Mouse (Mus musculus) midbrain, embryonic 10.5 days (tissue): ENCODE results near the gene Aprt. TPM values are rescaled to one million over a fixed set of nuclear protein-coding genes. Genes with fewer than 3 reads are reported as not detected.

Source experiments
- DNase-seq: peaks from one replicate; pipeline ENCODE4 v3.0.0-alpha.2; 2017; ENCODE audit warnings: low spot score
- H3K27ac ChIP-seq: fragments of 300-500 bp; sonication (generic); replicated peaks from 2 replicates; pipeline ENCODE4 v1.5.1; 2016; ENCODE audit warnings: mild to moderate bottlenecking
- H3K27me3 ChIP-seq: fragments of 300-500 bp; sonication (generic); 2 replicates; pipeline ENCODE4 v1.6.1; 2016; ENCODE audit warnings: low read depth, mild to moderate bottlenecking; ENCODE audit not compliant: poor library complexity, severe bottlenecking
- H3K36me3 ChIP-seq: fragments of 300-500 bp; sonication (generic); 2 replicates; pipeline ENCODE4 v1.6.1; 2016; ENCODE audit warnings: mild to moderate bottlenecking, moderate library complexity
- H3K4me1 ChIP-seq: fragments of 300-500 bp; sonication (generic); 2 replicates; pipeline ENCODE4 v1.6.1; 2016
- H3K4me3 ChIP-seq: fragments of 300-500 bp; sonication (generic); 2 replicates; pipeline ENCODE4 v1.5.1; 2016; ENCODE audit warnings: mild to moderate bottlenecking, moderate library complexity
- H3K9me3 ChIP-seq: fragments of 300-500 bp; sonication (generic); replicated peaks from 2 replicates; pipeline ENCODE4 v1.6.1; 2016; ENCODE audit warnings: mild to moderate bottlenecking
- WGBS: fragments of 180-500 bp; shearing (Covaris S2); methylation state at CpG from one replicate; pipeline ENCODE4 v1.1.7; 2016; 5-methylcytosine and 5-hydroxymethylcytosine counted together
- polyA plus RNA-seq: library from polyadenylated mRNA; unstranded; fragments of >200 nt; fragmentation: Nextera tagmentation; extraction: Ambion mirVana; gene quantifications from 2 replicates; pipeline ENCODE4 v1.2.1, GENCODE M21; 2016

The Aprt gene
- polyA plus RNA-seq, 1 experiment from 2014 or later: 278 TPM

DNA sequence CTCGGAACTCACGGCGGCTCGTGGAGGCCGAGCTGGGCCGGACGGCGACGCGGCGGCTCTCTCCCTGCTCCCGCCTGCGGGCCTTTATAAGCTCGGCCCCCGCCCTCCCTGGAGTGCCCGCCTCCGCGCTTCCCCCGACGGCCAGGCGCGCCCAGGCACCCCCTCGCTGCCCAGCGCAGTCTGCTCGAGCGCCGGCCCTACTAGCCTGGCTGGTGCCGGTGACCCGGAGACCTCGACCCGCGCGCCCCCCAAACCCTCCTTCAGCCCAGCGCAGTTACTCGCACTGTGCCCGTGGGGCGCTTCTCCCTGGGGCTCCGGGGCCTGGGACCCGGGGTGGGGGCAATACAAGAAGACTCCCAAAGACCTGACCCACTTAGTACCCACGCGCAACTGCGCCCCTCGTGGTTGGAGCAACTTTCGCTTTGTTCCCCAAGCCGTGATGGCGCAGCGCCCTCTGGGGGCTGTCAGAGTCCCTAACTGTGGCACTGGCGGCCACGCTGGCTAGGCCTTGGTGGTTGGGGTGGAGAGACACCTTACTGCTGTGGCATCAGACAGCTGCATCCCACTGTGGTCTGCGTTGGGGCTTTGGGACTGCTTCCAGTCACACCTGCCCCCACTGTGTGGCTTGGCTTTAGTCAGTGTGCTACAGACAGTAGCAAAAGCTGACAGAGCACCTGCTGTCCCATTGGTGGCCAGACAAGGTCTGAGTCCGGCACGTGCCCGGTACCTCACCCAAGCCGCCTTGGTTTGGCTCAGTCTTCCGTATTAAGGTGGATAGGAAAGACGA, 25.3 kb downstream of the Aprt start, which contains the start of gene Piezo1:
Piezo1 (minus strand) TSS at position 65 of the 787 bp plus-strand sequence.
- Histone ChIP-seq H3K27me3 (peaks cover 43% of the 10 kb centered on the region), H3K36me3 (no peaks in the 10 kb centered on the region), H3K27ac (peak within 1 kb of the TSS; percentile 87), H3K9me3 (no peaks in the 10 kb centered on the region), H3K4me3 (peak within 1 kb of the TSS; percentile 64), H3K4me1 (peaks cover 41% of the 10 kb centered on the region)
- WGBS: 10% methylated on average over 56 of the region's 56 CpGs
- peak; percentile 78 for DNase-seq

- Histone ChIP-seq H3K4me3 (peak overlapping the region; percentile 64), H3K27me3 (peaks cover 43% of the 10 kb centered on the region), H3K9me3 (no peaks in the 10 kb centered on the region), H3K27ac (peak overlapping the region; percentile 87), H3K36me3 (no peaks in the 10 kb centered on the region), H3K4me1 (peaks cover 43% of the 10 kb centered on the region)
- DNase-seq: no peak
- WGBS: under 1% methylated on average over 33 of the region's 43 CpGs
These were observed 25.8 kb downstream of the Aprt start for GRCm38 (mm10) chr8:122550995-122551264.

DNA sequence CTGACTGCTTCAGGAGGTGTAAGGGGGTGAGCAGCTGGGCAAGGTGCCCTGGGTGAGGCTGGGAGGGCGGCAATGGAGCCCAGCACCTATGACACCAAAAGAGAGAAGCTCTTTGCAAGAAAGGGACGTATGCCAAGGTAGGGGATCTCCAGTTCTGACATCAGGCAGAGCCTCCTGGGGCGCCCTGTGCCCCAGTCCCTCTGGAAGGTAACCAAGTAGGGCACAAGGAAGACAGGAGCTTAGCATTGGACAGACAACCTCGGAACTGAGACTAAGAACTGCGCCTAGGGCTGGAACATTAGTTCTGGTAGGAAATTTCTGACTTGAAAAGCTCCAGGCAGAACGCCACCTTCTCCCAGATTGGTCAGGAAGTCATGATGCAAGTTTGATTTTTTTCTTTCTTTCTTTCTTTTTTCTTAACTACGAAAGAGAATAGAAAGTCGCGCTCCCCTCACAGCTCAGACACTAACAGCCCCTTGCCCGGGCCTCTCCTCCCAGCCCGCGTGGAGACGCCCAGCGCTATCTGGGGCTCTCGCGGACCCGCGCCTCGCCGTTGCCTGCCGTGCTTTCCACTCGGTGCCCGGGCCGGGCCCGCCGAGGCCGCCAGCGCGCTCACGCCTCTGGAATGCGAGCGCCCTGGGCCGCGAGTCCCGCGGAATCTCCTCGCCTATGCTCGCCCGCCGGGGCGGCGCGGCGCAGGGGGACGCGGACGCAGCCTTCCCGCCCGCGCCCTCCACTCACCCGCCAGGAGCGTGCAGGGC, 26.3 kb downstream of the Aprt start:
- WGBS: 4% methylated on average over 52 of the region's 52 CpGs
- Histone ChIP-seq H3K4me1 (peaks cover 43% of the 10 kb centered on the region), H3K4me3 (peak overlapping the region; percentile 64), H3K27me3 (peaks cover 43% of the 10 kb centered on the region), H3K36me3 (no peaks in the 10 kb centered on the region), H3K27ac (peak overlapping the region; percentile 87), H3K9me3 (no peaks in the 10 kb centered on the region)
- peak; percentile 69 for DNase-seq

DNA sequence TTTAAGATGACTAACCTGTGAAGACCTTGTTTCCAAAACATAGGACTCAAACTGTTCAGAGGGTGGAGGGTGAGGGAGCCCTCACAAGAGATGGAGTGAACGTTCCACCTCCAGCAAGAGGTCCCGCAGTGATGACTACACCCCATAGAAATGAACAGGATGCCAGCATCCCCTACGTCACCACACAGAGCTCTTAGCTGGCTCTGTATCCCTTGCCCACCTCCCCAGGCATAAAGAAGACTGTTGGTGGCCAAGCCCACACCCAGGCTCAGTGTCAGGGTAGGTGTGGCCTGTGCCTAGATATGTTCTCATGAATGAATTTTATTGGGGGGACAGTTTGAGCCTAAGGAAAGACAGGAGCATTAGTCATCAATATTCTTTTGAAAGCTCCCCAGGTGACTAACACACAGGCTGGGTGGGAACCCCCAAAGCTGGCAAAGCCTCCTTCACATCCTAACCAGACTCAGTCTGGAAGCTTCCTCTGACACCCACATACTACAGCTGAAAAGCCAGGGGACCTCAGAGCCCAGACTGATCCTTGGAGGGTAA, 27.7 kb downstream of the Aprt start:
- Histone ChIP-seq H3K9me3 (no peaks in the 10 kb centered on the region), H3K4me1 (peaks cover 43% of the 10 kb centered on the region), H3K27me3 (peaks cover 43% of the 10 kb centered on the region), H3K27ac (no peak overlapping the region), H3K36me3 (no peaks in the 10 kb centered on the region), H3K4me3 (0 out of 2 replicates have a peak overlapping the region, but pooled peaks have one; percentile 7)
- WGBS: 92% methylated on average over 3 of the region's 3 CpGs
- no peak for DNase-seq

DNA sequence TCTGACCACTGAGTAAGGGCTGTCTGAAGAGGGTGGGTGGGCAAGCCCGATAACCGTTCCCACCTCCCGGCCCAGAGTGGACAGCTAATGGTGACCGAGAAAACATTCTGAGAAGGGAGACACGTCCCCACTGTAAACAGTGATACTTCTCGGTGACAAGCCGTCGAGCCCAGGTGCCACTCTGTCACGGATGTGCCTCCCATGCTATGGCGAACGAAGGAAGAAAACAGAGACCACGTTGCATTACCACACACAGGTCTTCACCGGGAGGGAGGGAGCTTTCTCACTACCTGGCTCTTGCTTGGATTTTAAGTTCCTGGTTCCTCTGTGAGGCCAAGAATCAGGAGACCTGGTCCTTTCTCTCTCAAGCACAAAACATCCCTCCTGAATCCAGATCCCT, 28.4 kb downstream of the Aprt start:
- no peak for DNase-seq
- peaks cover 43% of the 10 kb centered on the region for H3K27me3 ChIP-seq
- H3K27ac ChIP-seq: no peak overlapping the region
- whole genome bisulfite sequencing: 78% methylated on average over 13 of the region's 13 CpGs
- H3K9me3 ChIP-seq: no peaks in the 10 kb centered on the region
- no peaks in the 10 kb centered on the region for H3K36me3 ChIP-seq
- 0 out of 2 replicates have a peak overlapping the region, but pooled peaks have one; percentile 7 for H3K4me3 ChIP-seq
- peaks cover 43% of the 10 kb centered on the region for H3K4me1 ChIP-seq

DNA sequence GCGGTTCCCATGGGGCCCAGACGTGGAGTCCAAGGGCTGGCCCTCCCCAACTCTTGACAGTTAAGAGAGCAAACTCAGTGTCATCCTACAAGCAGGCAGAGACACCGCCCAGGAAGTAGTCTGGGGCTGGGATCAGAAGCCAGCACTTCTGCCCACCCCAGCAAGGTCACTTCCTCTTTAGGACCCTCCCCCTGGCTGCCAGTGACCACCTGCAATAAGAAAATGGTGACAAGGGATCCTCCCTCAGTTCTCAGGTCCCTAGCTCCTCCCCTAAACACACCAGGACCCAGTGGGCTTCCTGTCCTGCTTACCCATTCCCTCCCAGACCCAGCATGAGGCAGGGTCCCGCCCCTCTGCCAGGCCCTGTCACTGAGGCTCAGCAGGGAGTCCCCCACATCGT, 28.9 kb downstream of the Aprt start:
- Histone ChIP-seq H3K36me3 (no peaks in the 10 kb centered on the region), H3K4me3 (no peak overlapping the region; the same call in 1 of the 2 replicates), H3K9me3 (no peaks in the 10 kb centered on the region), H3K27me3 (peaks cover 43% of the 10 kb centered on the region), H3K27ac (no peak overlapping the region), H3K4me1 (peaks cover 43% of the 10 kb centered on the region)
- WGBS: 33% methylated on average over 5 of the region's 5 CpGs
- no peak for DNase-seq

DNA sequence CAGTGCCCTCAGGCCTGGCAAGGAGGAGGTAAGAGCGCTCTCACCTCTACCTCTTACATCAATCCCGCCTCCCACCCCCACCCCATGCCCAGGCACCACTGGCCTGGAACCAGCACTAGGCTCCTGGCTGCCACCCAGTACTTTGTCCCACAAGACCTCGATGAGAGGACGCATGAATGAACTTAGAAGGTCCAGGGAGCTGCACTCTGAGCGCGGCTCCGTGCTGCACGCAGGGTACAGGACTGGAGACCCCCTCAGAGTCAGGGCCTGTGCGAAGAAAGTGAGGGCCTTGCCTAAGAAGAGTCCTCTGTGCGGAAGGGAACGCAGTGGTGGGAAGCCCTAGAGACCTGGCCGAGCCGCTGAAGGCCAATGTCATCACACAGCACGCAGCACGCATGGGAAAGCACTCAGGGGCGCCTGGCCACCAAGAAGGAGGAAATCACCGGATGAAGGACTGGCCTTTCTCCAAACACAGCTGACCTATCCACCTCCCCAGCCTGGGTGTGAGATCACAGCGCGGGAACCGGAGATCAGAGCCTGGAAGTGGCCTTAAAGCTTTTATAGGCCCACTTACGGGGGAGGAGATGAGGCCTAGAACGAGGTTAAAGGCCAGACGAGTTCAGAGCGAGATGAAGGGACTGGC, 29.8 kb downstream of the Aprt start:
- no peak for DNase-seq
- WGBS: 75% methylated on average over 24 of the region's 24 CpGs
- Histone ChIP-seq H3K9me3 (no peaks in the 10 kb centered on the region), H3K27me3 (peaks cover 39% of the 10 kb centered on the region), H3K4me3 (peak overlapping the region; percentile 15; the same call in 1 of the 2 replicates), H3K27ac (peak overlapping the region; percentile 70), H3K4me1 (peaks cover 43% of the 10 kb centered on the region), H3K36me3 (no peaks in the 10 kb centered on the region)

DNA sequence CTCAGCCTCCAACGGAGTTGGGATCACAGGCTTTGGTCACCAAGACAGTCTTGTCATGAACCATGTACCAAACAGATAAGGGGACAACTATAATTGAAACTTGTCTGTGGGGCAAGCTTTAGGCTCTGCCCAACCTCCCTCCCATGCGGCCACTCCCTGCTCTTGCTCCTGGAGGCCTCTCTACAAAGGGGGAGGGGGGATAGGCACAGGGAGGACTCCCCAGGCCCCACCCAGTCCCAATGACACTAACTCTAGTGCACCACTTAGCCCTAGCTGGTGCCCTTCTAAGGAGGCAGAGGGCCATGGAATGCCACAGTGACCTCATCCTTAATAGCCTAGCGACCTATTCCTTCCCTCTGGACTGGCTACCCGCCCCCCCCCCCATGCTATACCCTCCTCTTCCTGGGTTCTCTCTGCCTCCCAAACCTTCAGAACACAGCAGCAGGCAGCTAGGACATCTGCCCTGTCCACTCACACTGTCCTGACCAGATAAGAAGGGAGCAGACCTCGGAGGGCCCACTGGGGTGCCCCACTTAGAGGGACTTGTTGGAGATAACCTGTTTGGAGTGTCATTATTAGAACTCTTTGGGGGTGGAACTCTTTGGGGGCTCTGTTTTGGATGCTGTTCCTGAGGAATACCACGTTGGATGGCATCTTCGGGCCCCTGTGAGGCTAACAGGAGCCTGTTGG, 30.5 kb downstream of the Aprt start:
- Histone ChIP-seq H3K27me3 (peaks cover 32% of the 10 kb centered on the region), H3K36me3 (no peaks in the 10 kb centered on the region), H3K4me1 (peaks cover 39% of the 10 kb centered on the region), H3K27ac (peak overlapping the region; percentile 70), H3K9me3 (no peaks in the 10 kb centered on the region), H3K4me3 (no peak overlapping the region)
- no peak for DNase-seq
- 87% methylated on average over 7 of the region's 7 CpGs for WGBS

GRCm38 (mm10) chr8:122544138-122544537, 32.6 kb downstream of the Aprt start:
- no peaks in the 10 kb centered on the region for H3K9me3 ChIP-seq
- no peak overlapping the region for H3K4me3 ChIP-seq
- 89% methylated on average over 8 of the region's 8 CpGs for WGBS
- DNase-seq: no peak
- H3K4me1 ChIP-seq: peaks cover 28% of the 10 kb centered on the region
- H3K27ac ChIP-seq: no peak overlapping the region
- no peaks in the 10 kb centered on the region for H3K36me3 ChIP-seq
- H3K27me3 ChIP-seq: peaks cover 11% of the 10 kb centered on the region

- H3K27ac ChIP-seq: no peak overlapping the region
- 91% methylated on average over 9 of the region's 9 CpGs for WGBS
These were observed 38.2 kb downstream of the Aprt start for GRCm38 (mm10) chr8:122538310-122539076.

DNA sequence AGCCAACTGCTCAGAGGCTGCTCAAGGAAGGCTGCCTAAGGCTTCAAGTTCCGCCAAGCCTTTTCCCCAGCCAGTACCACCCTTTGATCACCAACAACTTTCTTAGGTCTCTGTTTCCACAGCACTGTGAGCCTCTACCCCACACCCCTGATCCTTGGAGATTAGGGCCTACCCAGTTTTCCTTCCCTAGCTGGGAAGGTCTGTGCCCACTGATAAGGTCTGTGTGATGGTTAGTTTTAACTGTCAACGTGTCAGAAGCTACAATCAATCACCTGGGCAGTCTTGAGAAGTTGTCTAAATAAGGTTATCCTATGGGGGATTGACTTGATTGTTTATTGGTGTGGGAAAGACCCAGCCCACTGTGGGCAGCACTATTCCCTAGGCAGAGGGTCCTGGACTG, 38.9 kb downstream of the Aprt start:
- H3K4me1 ChIP-seq: peaks cover 17% of the 10 kb centered on the region
- H3K27me3 ChIP-seq: no peaks in the 10 kb centered on the region
- 87% methylated on average over 2 of the region's 2 CpGs for WGBS
- H3K36me3 ChIP-seq: no peaks in the 10 kb centered on the region
- H3K27ac ChIP-seq: no peak overlapping the region
- no peak for DNase-seq
- H3K9me3 ChIP-seq: no peaks in the 10 kb centered on the region
- H3K4me3 ChIP-seq: no peak overlapping the region

More at GRCm38 (mm10) chr8:122538310-122539076, 38.2 kb downstream of the Aprt start:
- Histone ChIP-seq H3K36me3 (no peaks in the 10 kb centered on the region), H3K27me3 (no peaks in the 10 kb centered on the region), H3K4me1 (peaks cover 17% of the 10 kb centered on the region), H3K4me3 (no peak overlapping the region), H3K9me3 (no peaks in the 10 kb centered on the region)
- DNase-seq: no peak
